Mouse (Mus musculus) liver, embryonic 18 days (tissue): ENCODE data around the gene Tpsg1. TPM values are rescaled to one million over a fixed set of nuclear protein-coding genes. Genes with fewer than 3 reads are reported as not detected.

Experiments used
- polyA plus RNA-seq: library from polyadenylated mRNA; depleted of rRNA; stranded (reverse); fragments of >200 nt; gene quantifications from 2 replicates; pipeline ENCODE4 v1.2.3, GENCODE M21; 2012; rRNA removed

Gene Tpsg1
- 0.05 TPM in 1 of 2 replicates, not detected in the other for polyA plus RNA-seq

GRCm38 (mm10) chr17:25368973-25369372 is at the start of gene Tpsg1:
Tpsg1 (plus strand) TSS chr17:25369273.

GRCm38 (mm10) chr17:25345462-25345861 is 23.6 kb upstream of the Tpsg1 start, which contains the start of gene Tpsab1:
Tpsab1 (minus strand) TSS chr17:25345562.

GRCm38 (mm10) chr17:25366005-25366404 is 3.1 kb upstream of the Tpsg1 start, which contains the start of gene Tpsb2:
Tpsb2 (plus strand) TSS chr17:25366305.

Other genes with a start within 250 kb of the Tpsg1 start
- gene Ptx4, start 248.5 kb upstream of the Tpsg1 start, polyA plus RNA-seq, result not detected in 2 replicates
- 6.5 and 7.2 TPM in 2 replicates for gene Clcn7, start 235.9 kb upstream of the Tpsg1 start, polyA plus RNA-seq
- gene Ccdc154, start 206.8 kb upstream of the Tpsg1 start, polyA plus RNA-seq, result not detected in 2 replicates
- gene Gm38655, start 193.8 kb upstream of the Tpsg1 start, polyA plus RNA-seq, result not detected in 2 replicates
- gene BC003965, start 184.7 kb upstream of the Tpsg1 start, polyA plus RNA-seq, result 11.2 and 12.5 TPM in 2 replicates
- gene Unkl, start 180.9 kb upstream of the Tpsg1 start, polyA plus RNA-seq, result 8.8 and 9.4 TPM in 2 replicates
- gene Gnptg, start 129.1 kb upstream of the Tpsg1 start, polyA plus RNA-seq, result 13.8 and 14.6 TPM in 2 replicates
- gene Tsr3, start 129.1 kb upstream of the Tpsg1 start, polyA plus RNA-seq, result 12.0 and 12.2 TPM in 2 replicates
- gene Baiap3, start 112.9 kb upstream of the Tpsg1 start, polyA plus RNA-seq, result 0.56 and 1.2 TPM in 2 replicates
- gene Ube2i, start 94.7 kb upstream of the Tpsg1 start, polyA plus RNA-seq, result 125 and 133 TPM in 2 replicates
- 2.7 and 3.8 TPM in 2 replicates for gene Prss34, start 70.9 kb upstream of the Tpsg1 start, polyA plus RNA-seq
- gene Prss28, start 60.6 kb upstream of the Tpsg1 start, polyA plus RNA-seq, result not detected in 2 replicates
- gene Prss29, start 50.6 kb upstream of the Tpsg1 start, polyA plus RNA-seq, result not detected in 2 replicates
- gene Tpsab1, start 23.7 kb upstream of the Tpsg1 start, polyA plus RNA-seq, result 0.02 and 0.05 TPM in 2 replicates
- gene Tpsb2, start 3.0 kb upstream of the Tpsg1 start, polyA plus RNA-seq, result 0.43 and 0.61 TPM in 2 replicates
- gene Cacna1h, start 64.5 kb downstream of the Tpsg1 start, polyA plus RNA-seq, result 0.38 and 0.97 TPM in 2 replicates
- 0.43 and 0.64 TPM in 2 replicates for gene Tekt4, start 85.3 kb downstream of the Tpsg1 start, polyA plus RNA-seq
- gene Sstr5, start 128.0 kb downstream of the Tpsg1 start, polyA plus RNA-seq, result not detected in 2 replicates
- gene Sox8, start 201.4 kb downstream of the Tpsg1 start, polyA plus RNA-seq, result 0.02 and 0.05 TPM in 2 replicates
- 5.2 and 6.2 TPM in 2 replicates for gene Lmf1, start 209.8 kb downstream of the Tpsg1 start, polyA plus RNA-seq